13 mouse cellular contexts compared by ENCODE assay signal in the genomic region with DNA sequence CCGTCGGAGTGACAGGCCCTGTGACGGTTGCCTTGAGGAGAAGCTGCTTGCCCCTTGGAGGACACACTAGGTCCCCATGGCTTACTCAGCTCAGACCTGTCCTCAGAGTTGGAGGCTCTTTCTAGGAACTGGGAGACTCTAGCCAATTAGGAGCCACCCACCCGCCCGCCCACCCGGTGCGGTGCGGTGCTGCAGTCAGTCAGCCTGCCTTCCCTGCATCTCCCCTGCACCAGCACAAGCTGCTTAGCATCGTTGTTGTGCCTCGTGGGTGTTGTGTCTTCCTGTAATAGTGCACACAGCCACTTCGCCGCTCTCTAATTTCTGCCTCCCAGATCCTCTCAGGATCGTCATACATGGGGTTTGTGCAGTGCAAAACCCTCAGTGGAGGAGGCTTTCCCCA.
DNase-seq lines count a peak whose midpoint lies in the region; ATAC-seq and TF ChIP-seq lines count a peak whose summit lies in the region.
"Had no signal": no experiment of that assay in that cellular context is flagged by ENCODE, and none has a peak within 500 bp of the region (broad histone marks: within the 10 kb centered on the region; RNA-seq: fewer than 3 reads in every experiment).

No protein-coding gene starts in this region.

- TF ChIP-seq EP300 in heart, adult 2 months (IDR thresholded peaks at IDR 0.05; ENCODE audit: insufficient read depth, low read depth, low read length), result no peak

- WGBS in heart, adult 2 months, result 65% methylated on average over 13 of the region's 13 CpGs
- 39% methylated on average over 13 of the region's 13 CpGs for WGBS in midbrain, embryonic 11.5 days
- WGBS in intestine, postnatal 0 days, result 77% methylated on average over 13 of the region's 13 CpGs

- peaks cover 9% of the 10 kb centered on the region for H3K4me1 ChIP-seq in heart, adult 2 months (ENCODE audit: control insufficient read depth, insufficient read depth, low read length)
- peaks cover 45% of the 10 kb centered on the region for H3K4me1 ChIP-seq in midbrain, embryonic 11.5 days (ENCODE audit: control insufficient read depth, insufficient read depth, low read length)
- H3K4me1 ChIP-seq in intestine, postnatal 0 days (replicated peaks; ENCODE audit: control insufficient read depth, insufficient read depth, low read length), result peaks cover 5% of the 10 kb centered on the region

- H3K4me3 ChIP-seq in heart, adult 2 months, result no peak overlapping the region
- H3K4me3 ChIP-seq in midbrain, embryonic 11.5 days (ENCODE audit: low read depth, low read length), result no peak overlapping the region
- no peak overlapping the region for H3K4me3 ChIP-seq in intestine, postnatal 0 days (ENCODE audit: low read depth, low read length)
- H3K4me3 ChIP-seq: limb, embryonic 15.5 days had no signal

- H3K79me2 ChIP-seq in heart, adult 2 months (replicated peaks; ENCODE audit: control insufficient read depth, insufficient read depth, low read length), result no peaks in the 10 kb centered on the region

- DNase-seq in heart, adult 2 months, result no peak
- no peak for DNase-seq in heart, adult 9 months (ENCODE audit: low spot score in 2 of 2)
- DNase-seq in right cerebral cortex, adult 2 months (ENCODE audit: low spot score in 2 of 2), result peak; percentile 64 to 66
- DNase-seq in right cerebral cortex, postnatal 14 days, result no peak
- DNase-seq in midbrain, embryonic 11.5 days (ENCODE audit: low spot score, missing footprints), result no peak
- peak; percentile 76 for DNase-seq in telencephalon, adult 2 months (ENCODE audit: low read depth, low spot score)
- DNase-seq in thymus, postnatal 14 days, result no peak
- DNase-seq: kidney, postnatal 4 days had no signal

- no peaks in the 10 kb centered on the region for H3K9me3 ChIP-seq in midbrain, embryonic 11.5 days (ENCODE audit: control insufficient read depth, low read length)
- no peaks in the 10 kb centered on the region for H3K9me3 ChIP-seq in intestine, postnatal 0 days (ENCODE audit: control insufficient read depth)
- H3K9me3 ChIP-seq: G1E; limb, embryonic 15.5 days had no signal

- no peak for TF ChIP-seq CTCF in heart, adult 2 months (IDR thresholded peaks at IDR 0.05)
- TF ChIP-seq CTCF in intestine, postnatal 0 days (IDR thresholded peaks at IDR 0.05; ENCODE audit: low read depth), result no peak

- H3K27ac ChIP-seq in heart, adult 2 months, result peak overlapping the region; percentile 52
- peak overlapping the region; percentile 59 for H3K27ac ChIP-seq in midbrain, embryonic 11.5 days (ENCODE audit: low read depth, low read length)
- no peak overlapping the region for H3K27ac ChIP-seq in intestine, postnatal 0 days (ENCODE audit: low read depth, low read length)
- H3K27ac ChIP-seq: limb, embryonic 15.5 days had no signal

- peak; percentile 52 for ATAC-seq in midbrain, embryonic 11.5 days (ENCODE audit: low FRiP score)
- ATAC-seq in intestine, postnatal 0 days, result no peak
- ATAC-seq: activated CD4-positive, CD25-positive, alpha-beta regulatory T cell, adult 4 months; lung, postnatal 0 days had no signal

- H3K9ac ChIP-seq in heart, adult 2 months (ENCODE audit: low read depth, low read length), result no peak overlapping the region
- no peak overlapping the region for H3K9ac ChIP-seq in midbrain, embryonic 11.5 days (ENCODE audit: low read length)
- no peak overlapping the region for H3K9ac ChIP-seq in intestine, postnatal 0 days (ENCODE audit: low read depth, low read length)
- H3K9ac ChIP-seq: limb, embryonic 15.5 days had no signal

- no peaks in the 10 kb centered on the region for H3K27me3 ChIP-seq in heart, adult 2 months (ENCODE audit: control insufficient read depth, insufficient read depth, low read length)
- peaks cover 2% of the 10 kb centered on the region; the same call in 1 of the 2 replicates for H3K27me3 ChIP-seq in midbrain, embryonic 11.5 days (ENCODE audit: control insufficient read depth, insufficient read depth, low read length)
- H3K27me3 ChIP-seq in intestine, postnatal 0 days (replicated peaks; ENCODE audit: control insufficient read depth, insufficient read depth, low read length), result no peaks in the 10 kb centered on the region
- H3K27me3 ChIP-seq: limb, embryonic 15.5 days had no signal

- H3K36me3 ChIP-seq in heart, adult 2 months (ENCODE audit: control insufficient read depth, insufficient read depth, low read length), result no peaks in the 10 kb centered on the region
- H3K36me3 ChIP-seq in midbrain, embryonic 11.5 days (ENCODE audit: control insufficient read depth, insufficient read depth, low read length), result no peaks in the 10 kb centered on the region
- H3K36me3 ChIP-seq in intestine, postnatal 0 days (ENCODE audit: control insufficient read depth, insufficient read depth), result no peaks in the 10 kb centered on the region
- H3K36me3 ChIP-seq: G1E; limb, embryonic 15.5 days had no signal

- intact Hi-C loops in heart, adult 2 months (cut with DNase I), result no loop called here

- TF ChIP-seq POLR2A in heart, adult 2 months (IDR thresholded peaks at IDR 0.05; ENCODE audit: insufficient read depth, low read depth, low read length), result no peak

- H3K4me2 ChIP-seq in midbrain, embryonic 11.5 days, result peak overlapping the region; percentile 19; the same call in 1 of the 2 replicates
- H3K4me2 ChIP-seq in intestine, postnatal 0 days (replicated peaks; ENCODE audit: low read depth), result no peak overlapping the region
- H3K4me2 ChIP-seq: limb, embryonic 15.5 days had no signal

Comparison
In these comparisons a context has a peak if more than half of its experiments do, and no peak if none do; other contexts are left out.
1. DNase-seq: peak in right cerebral cortex, adult 2 months (2 of 2) and telencephalon, adult 2 months (single experiment); none in heart, adult 2 months (0 of 2), heart, adult 9 months (0 of 2), right cerebral cortex, postnatal 14 days (single experiment), midbrain, embryonic 11.5 days (single experiment) and thymus, postnatal 14 days (single experiment).